Mouse (Mus musculus): ENCODE results near the gene Shank2. TPM values are rescaled to one million over a fixed set of nuclear protein-coding genes. Genes with fewer than 3 reads are reported as not detected.

Gene Shank2
- polyA plus RNA-seq, 1 experiment from 2014 or later, result 0.92 TPM

DNA sequence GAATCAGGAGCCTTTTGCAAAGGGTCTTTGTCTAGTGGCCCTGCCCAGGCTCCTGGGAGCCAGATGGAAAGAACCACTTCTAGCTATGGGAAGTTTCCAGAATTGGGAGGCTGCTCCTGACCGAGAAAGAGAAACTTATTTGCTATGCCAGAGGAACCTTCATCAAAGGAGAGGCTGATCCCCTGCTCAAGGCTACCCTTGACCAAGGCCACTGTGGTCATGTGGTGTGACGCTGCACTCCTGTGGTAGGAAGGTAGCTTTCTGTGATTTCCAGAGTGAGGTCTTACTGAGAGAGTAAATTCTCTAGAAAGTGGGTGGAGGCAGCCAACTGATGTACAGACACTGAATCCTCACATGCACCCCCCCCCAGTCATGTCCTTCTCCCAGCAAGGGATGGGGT, 138.0 kb downstream of the Shank2 start:
- no peak for ATAC-seq
- WGBS (ENCODE audit: insufficient replicate concordance), result 87% methylated on average over 2 of the region's 2 CpGs

DNA sequence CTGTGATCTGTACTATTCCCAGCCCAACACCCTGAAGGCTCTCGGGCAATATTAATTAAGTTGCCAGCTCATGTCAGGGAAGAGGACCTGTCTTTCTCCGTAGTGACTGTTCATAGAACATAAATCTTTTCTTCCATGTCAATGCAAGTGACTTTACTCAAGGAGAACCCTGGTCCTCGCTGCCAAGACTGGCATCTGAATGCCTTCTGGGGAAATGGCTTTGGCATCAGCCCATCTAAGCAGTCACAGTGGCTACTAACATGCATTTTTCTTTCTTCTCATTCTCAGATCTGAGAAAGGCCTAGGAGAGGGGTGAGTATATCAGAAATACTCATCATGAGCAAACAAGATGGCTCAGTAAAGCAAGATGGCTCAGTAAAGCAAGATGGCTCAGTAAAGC, 138.7 kb downstream of the Shank2 start:
- Histone ChIP-seq H3K4me1 (ENCODE audit: insufficient read depth) (no peaks in the 10 kb centered on the region), H3K36me3 (replicated peaks; ENCODE audit: insufficient read depth, low read length) (no peaks in the 10 kb centered on the region), H3K4me3 (ENCODE audit: low read depth, low read length) (no peak overlapping the region), H3K9ac (replicated peaks) (no peak overlapping the region), H3K9me3 (ENCODE audit: low read length) (no peaks in the 10 kb centered on the region), H3K27ac (ENCODE audit: low read depth) (no peak overlapping the region), H3K4me2 (ENCODE audit: low read depth, low read length) (no peak overlapping the region), H3K27me3 (ENCODE audit: insufficient read depth, low read length) (no peaks in the 10 kb centered on the region)
- no peak for DNase-seq
- no peak for TF ChIP-seq EP300 (IDR thresholded peaks at IDR 0.05; ENCODE audit: low read depth)
- no peak for TF ChIP-seq CTCF (IDR thresholded peaks at IDR 0.05; ENCODE audit: low read depth)
- no peak for ATAC-seq
- 62% methylated on average over 3 of the region's 3 CpGs for WGBS (ENCODE audit: insufficient replicate concordance)

More for the DNA sequence above, 138.0 kb downstream of the Shank2 start:
- no peak overlapping the region for H3K4me2 ChIP-seq (ENCODE audit: low read depth, low read length)
- TF ChIP-seq CTCF (IDR thresholded peaks at IDR 0.05; ENCODE audit: low read depth), result no peak
- TF ChIP-seq EP300 (IDR thresholded peaks at IDR 0.05; ENCODE audit: low read depth), result no peak
- H3K27ac ChIP-seq (ENCODE audit: low read depth), result no peak overlapping the region
- H3K4me3 ChIP-seq (ENCODE audit: low read depth, low read length), result no peak overlapping the region
- H3K36me3 ChIP-seq (replicated peaks; ENCODE audit: insufficient read depth, low read length), result 0 out of 2 replicates have a peak, but pooled peaks cover 2% of the 10 kb centered on the region
- no peaks in the 10 kb centered on the region for H3K4me1 ChIP-seq (ENCODE audit: insufficient read depth)
- H3K9me3 ChIP-seq (ENCODE audit: low read length), result no peaks in the 10 kb centered on the region
- no peaks in the 10 kb centered on the region for H3K27me3 ChIP-seq (ENCODE audit: insufficient read depth, low read length)
- H3K9ac ChIP-seq (replicated peaks), result no peak overlapping the region
- no peak for DNase-seq

DNA sequence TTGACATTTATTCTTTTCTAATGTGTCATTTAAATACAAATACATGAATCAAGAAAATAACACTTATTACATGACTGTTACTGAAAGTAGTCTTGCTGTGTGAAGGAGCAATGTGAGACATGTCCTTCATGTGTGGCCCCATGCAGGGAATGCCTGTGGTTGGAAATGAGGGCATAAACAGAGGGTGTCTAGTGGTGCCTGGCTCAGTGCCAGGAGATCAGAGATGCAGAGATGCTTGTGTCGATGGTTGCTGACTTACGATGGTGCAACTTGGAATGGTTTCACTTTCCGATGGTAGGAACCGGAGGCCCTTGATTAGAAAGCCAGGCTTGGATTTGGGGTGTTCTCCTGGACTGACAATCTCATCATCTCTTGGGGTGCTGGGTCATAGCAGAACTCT, 140.3 kb downstream of the Shank2 start:
- DNase-seq (no peak), ATAC-seq (no peak)
- Histone ChIP-seq H3K27ac (ENCODE audit: low read depth) (no peak overlapping the region), H3K9me3 (ENCODE audit: low read length) (no peaks in the 10 kb centered on the region), H3K36me3 (replicated peaks; ENCODE audit: insufficient read depth, low read length) (no peaks in the 10 kb centered on the region), H3K4me2 (ENCODE audit: low read depth, low read length) (no peak overlapping the region), H3K9ac (replicated peaks) (no peak overlapping the region), H3K4me3 (ENCODE audit: low read depth, low read length) (no peak overlapping the region), H3K27me3 (ENCODE audit: insufficient read depth, low read length) (no peaks in the 10 kb centered on the region), H3K4me1 (ENCODE audit: insufficient read depth) (no peaks in the 10 kb centered on the region)
- TF ChIP-seq CTCF (IDR thresholded peaks at IDR 0.05; ENCODE audit: low read depth) (no peak), EP300 (IDR thresholded peaks at IDR 0.05; ENCODE audit: low read depth) (no peak)
- WGBS (ENCODE audit: insufficient replicate concordance), result 78% methylated on average over 4 of the region's 4 CpGs

DNA sequence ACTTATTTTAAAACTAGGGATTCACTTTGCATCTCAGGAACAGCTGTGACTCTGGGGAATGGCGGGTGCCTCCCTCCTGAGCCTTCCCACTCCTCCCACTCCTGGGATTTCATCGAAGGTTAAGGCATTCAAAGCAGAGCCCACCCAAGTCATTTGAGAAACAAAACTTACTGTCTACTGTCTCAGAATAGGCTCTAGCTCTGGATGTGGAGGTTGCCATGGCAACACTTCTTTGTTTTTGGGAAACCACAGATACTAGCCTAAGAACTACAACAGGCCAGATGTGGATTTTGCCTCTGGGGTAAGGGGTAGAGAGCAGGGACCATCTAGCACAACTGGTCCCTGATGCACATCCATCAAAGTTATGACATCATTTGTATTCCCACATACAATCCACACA, 142.2 kb downstream of the Shank2 start:
- H3K9me3 ChIP-seq (ENCODE audit: low read length), result no peaks in the 10 kb centered on the region
- H3K27me3 ChIP-seq (ENCODE audit: insufficient read depth, low read length), result no peaks in the 10 kb centered on the region
- no peak for DNase-seq
- TF ChIP-seq CTCF (IDR thresholded peaks at IDR 0.05; ENCODE audit: low read depth) (no peak), EP300 (IDR thresholded peaks at IDR 0.05; ENCODE audit: low read depth) (no peak)
- 59% methylated on average over 2 of the region's 2 CpGs for WGBS (ENCODE audit: insufficient replicate concordance)
- H3K27ac ChIP-seq (ENCODE audit: low read depth), result no peak overlapping the region
- ATAC-seq, result no peak
- H3K4me3 ChIP-seq (ENCODE audit: low read depth, low read length), result no peak overlapping the region
- no peak overlapping the region for H3K4me2 ChIP-seq (ENCODE audit: low read depth, low read length)
- no peak overlapping the region for H3K9ac ChIP-seq (replicated peaks)
- no peaks in the 10 kb centered on the region for H3K36me3 ChIP-seq (replicated peaks; ENCODE audit: insufficient read depth, low read length)
- no peaks in the 10 kb centered on the region for H3K4me1 ChIP-seq (ENCODE audit: insufficient read depth)

DNA sequence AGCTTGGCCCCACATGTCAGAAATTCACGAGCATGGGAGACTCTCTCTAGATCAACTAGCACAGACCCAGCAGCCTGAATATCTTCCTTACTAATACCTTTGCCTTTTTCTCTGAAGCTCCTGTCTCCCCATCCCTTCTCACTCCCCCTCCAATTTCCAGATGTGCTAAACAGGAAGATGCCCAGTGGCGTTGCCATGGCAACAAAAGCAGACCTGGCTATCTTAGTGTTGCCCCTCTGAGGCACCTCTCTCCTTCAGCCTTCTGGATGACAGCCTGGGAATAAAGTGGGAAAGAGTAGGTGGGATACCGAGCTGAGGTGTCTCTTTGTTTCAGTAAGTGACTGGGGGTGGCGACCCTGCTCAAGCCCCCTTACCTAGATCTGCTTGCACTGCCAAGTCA, 146.4 kb downstream of the Shank2 start:
- H3K4me2 ChIP-seq (ENCODE audit: low read depth, low read length), result no peak overlapping the region
- no peak for TF ChIP-seq CTCF (IDR thresholded peaks at IDR 0.05; ENCODE audit: low read depth)
- TF ChIP-seq EP300 (IDR thresholded peaks at IDR 0.05; ENCODE audit: low read depth), result no peak
- H3K9ac ChIP-seq (replicated peaks), result no peak overlapping the region
- H3K36me3 ChIP-seq (replicated peaks; ENCODE audit: insufficient read depth, low read length), result no peaks in the 10 kb centered on the region
- H3K4me1 ChIP-seq (ENCODE audit: insufficient read depth), result no peaks in the 10 kb centered on the region
- H3K27me3 ChIP-seq (ENCODE audit: insufficient read depth, low read length), result no peaks in the 10 kb centered on the region
- H3K9me3 ChIP-seq (ENCODE audit: low read length), result no peaks in the 10 kb centered on the region
- DNase-seq, result no peak
- WGBS (ENCODE audit: insufficient replicate concordance), result 65% methylated on average over 4 of the region's 4 CpGs
- no peak overlapping the region for H3K4me3 ChIP-seq (ENCODE audit: low read depth, low read length)
- no peak for ATAC-seq
- H3K27ac ChIP-seq (ENCODE audit: low read depth), result no peak overlapping the region

DNA sequence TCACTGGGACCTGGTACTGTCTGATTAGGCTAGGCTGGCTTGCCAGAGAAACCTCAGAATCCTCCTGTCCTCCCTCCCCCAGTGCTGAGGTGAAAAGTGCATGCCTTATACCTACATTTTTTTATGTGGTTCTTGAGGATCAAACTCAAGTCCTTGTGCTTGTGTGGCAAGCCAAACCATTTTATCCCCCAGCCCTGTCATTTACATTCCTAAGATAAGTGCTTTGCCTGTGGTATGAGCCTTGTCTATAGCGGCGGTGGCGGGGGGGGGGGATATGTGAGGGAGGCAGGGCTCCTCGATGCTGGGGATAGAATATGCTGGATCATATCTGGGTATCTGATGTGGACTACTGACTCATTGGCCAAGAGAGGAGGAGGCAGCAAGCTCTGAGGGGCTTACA, 151.4 kb downstream of the Shank2 start:
- no peaks in the 10 kb centered on the region for H3K36me3 ChIP-seq (replicated peaks; ENCODE audit: insufficient read depth, low read length)
- H3K9me3 ChIP-seq (ENCODE audit: low read length), result no peaks in the 10 kb centered on the region
- DNase-seq, result no peak
- no peak for ATAC-seq
- H3K4me3 ChIP-seq (ENCODE audit: low read depth, low read length), result no peak overlapping the region
- no peak overlapping the region for H3K27ac ChIP-seq (ENCODE audit: low read depth)
- no peaks in the 10 kb centered on the region for H3K27me3 ChIP-seq (ENCODE audit: insufficient read depth, low read length)
- H3K4me2 ChIP-seq (ENCODE audit: low read depth, low read length), result no peak overlapping the region
- H3K9ac ChIP-seq (replicated peaks), result no peak overlapping the region
- TF ChIP-seq CTCF (IDR thresholded peaks at IDR 0.05; ENCODE audit: low read depth), result no peak
- no peak for TF ChIP-seq EP300 (IDR thresholded peaks at IDR 0.05; ENCODE audit: low read depth)
- no peaks in the 10 kb centered on the region for H3K4me1 ChIP-seq (ENCODE audit: insufficient read depth)
- WGBS (ENCODE audit: insufficient replicate concordance), result 83% methylated on average over 4 of the region's 4 CpGs

DNA sequence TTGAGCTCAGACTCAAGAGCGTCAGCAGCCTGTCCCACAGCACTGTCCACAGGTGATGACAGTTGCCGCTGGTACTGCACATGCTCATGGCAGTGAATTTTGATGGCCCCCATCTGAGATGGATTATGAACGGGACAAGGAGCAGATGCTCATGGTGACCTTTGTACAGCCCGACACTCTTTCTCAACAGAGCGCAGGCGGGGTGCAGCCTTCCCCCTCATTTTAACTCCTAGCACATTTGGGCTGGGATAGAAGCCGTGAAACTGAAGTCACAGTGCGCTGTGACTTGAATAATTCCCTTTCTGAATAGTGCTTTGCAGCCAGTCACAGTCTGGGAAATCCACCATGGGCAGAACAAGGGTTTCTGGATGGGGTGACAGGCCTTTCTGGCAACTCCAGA, 152.0 kb downstream of the Shank2 start:
- no peak overlapping the region for H3K9ac ChIP-seq (replicated peaks)
- no peak overlapping the region for H3K4me2 ChIP-seq (ENCODE audit: low read depth, low read length)
- H3K4me1 ChIP-seq (ENCODE audit: insufficient read depth), result no peaks in the 10 kb centered on the region
- ATAC-seq (no peak), DNase-seq (no peak)
- H3K9me3 ChIP-seq (ENCODE audit: low read length), result no peaks in the 10 kb centered on the region
- no peaks in the 10 kb centered on the region for H3K27me3 ChIP-seq (ENCODE audit: insufficient read depth, low read length)
- no peak overlapping the region for H3K27ac ChIP-seq (ENCODE audit: low read depth)
- 66% methylated on average over 8 of the region's 8 CpGs for WGBS (ENCODE audit: insufficient replicate concordance)
- TF ChIP-seq EP300 (IDR thresholded peaks at IDR 0.05; ENCODE audit: low read depth) (no peak), CTCF (IDR thresholded peaks at IDR 0.05; ENCODE audit: low read depth) (no peak)
- H3K4me3 ChIP-seq (ENCODE audit: low read depth, low read length), result no peak overlapping the region
- H3K36me3 ChIP-seq (replicated peaks; ENCODE audit: insufficient read depth, low read length), result no peaks in the 10 kb centered on the region

Measured in liver, postnatal 0 days (tissue).